Mouse (Mus musculus): ENCODE measurements around the gene Cct8l1. TPM values are rescaled to one million over a fixed set of nuclear protein-coding genes. Genes with fewer than 3 reads are reported as not detected.

Cct8l1 gene
- not detected in 2 replicates for polyA plus RNA-seq (2012; rRNA removed)

DNA sequence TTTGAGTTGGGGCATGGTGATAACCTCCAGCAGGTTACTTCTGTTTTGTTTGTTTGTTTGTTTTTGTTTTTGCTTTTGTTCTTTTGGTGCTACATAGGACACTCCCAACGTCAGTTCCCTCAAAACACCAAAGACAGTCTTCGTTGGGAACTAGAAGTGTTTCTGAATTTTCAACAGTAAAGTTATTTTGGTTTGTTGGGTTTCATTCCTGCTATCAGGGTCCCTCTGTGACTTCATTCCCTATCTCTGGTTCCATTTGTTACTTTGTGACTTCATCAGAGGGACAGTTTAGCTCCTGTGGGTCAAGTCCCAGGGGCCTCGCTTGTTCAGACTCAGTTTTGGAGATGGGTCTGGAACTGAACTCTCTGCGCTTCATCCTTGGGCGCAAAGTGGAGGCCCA lies at the start of gene Cct8l1:
Gene Cct8l1 (plus strand): TSS at position 301 of the 400 bp plus-strand sequence.

DNA sequence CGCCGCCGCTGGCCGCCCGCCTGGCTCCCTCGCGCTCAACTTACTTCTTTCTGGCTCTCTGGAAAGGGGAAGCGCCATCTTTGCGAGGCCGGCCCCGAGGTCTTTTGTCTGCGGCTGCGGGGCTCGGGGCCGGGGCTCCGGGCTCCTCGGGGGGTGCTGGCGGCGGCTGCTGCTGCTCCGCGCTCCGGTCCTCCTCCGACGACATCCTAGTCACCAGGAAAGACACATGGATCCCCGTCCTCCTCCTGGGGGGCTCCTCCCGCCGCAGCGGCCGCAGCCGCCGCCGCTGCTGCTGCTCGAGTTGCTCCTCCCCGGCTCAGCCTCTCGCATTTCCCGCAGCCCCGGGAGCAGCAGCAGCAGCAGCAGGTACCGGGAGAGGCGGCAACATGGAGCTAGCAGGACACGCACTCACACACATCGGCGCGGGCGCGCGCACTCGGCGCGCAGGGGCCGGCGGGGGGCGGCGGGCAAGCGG lies 17.5 kb upstream of the Cct8l1 start, which contains the start of gene Kmt2c:
Gene Kmt2c (minus strand): TSS at position 438 of the 475 bp plus-strand sequence.

Other genes starting within 250 kb of the Cct8l1 start
- 11.7 and 14.8 TPM in 2 replicates for gene Kmt2c, start 17.3 kb upstream of the Cct8l1 start, polyA plus RNA-seq (2012; rRNA removed)
- gene Xrcc2, start 189.8 kb downstream of the Cct8l1 start, polyA plus RNA-seq (2012; rRNA removed), result 14.3 and 14.4 TPM in 2 replicates
- 17.0 and 22.3 TPM in 2 replicates for gene Actr3b, start 243.9 kb downstream of the Cct8l1 start, polyA plus RNA-seq (2012; rRNA removed)